Mouse (Mus musculus): ENCODE data around the gene Il20ra. TPM values are rescaled to one million over a fixed set of nuclear protein-coding genes. Genes with fewer than 3 reads are reported as not detected.

The Il20ra gene
- total RNA-seq, 1 experiment: not detected

- no peak for TF ChIP-seq ZC3H11A (IDR thresholded peaks at IDR 0.05; ENCODE audit: borderline replicate concordance, low read depth, low read length)
- H3K4me3 ChIP-seq (ENCODE audit: insufficient read depth in 1 of 2, low read depth in 1 of 2, low read length in 2 of 2, poor library complexity in 1 of 2, severe bottlenecking in 1 of 2): no peak overlapping the region
- no peaks in the 10 kb centered on the region for H3K9me3 ChIP-seq (ENCODE audit: control insufficient read depth, insufficient read depth, low read depth, low read length)
- H3K27ac ChIP-seq (ENCODE audit: insufficient read depth, low read depth, low read length, poor library complexity, severe bottlenecking): no peak overlapping the region
- in situ Hi-C loops (cut with MboI; ENCODE audit: low sequenced_read_pairs in 2 of 2, unreplicated experiment in 2 of 2): no loop called here
- no peak overlapping the region for H3K9ac ChIP-seq (ENCODE audit: insufficient read depth, low read depth, low read length, poor library complexity, severe bottlenecking)
- no peak for DNase-seq (ENCODE audit: low read depth, low spot score)
- H3K36me3 ChIP-seq (ENCODE audit: control insufficient read depth, insufficient read depth, low read length, poor library complexity, severe bottlenecking): no peaks in the 10 kb centered on the region
- H3K4me1 ChIP-seq (ENCODE audit: control insufficient read depth in 2 of 2, insufficient read depth in 2 of 2, low read length in 2 of 2, poor library complexity in 1 of 2): no peaks in the 10 kb centered on the region
These were observed 90.6 kb downstream of the Il20ra start for GRCm38 (mm10) chr10:19802958-19803357.

GRCm38 (mm10) chr10:19804763-19805162 lies 92.4 kb downstream of the Il20ra start:
- no peak overlapping the region for H3K4me3 ChIP-seq (ENCODE audit: insufficient read depth in 1 of 2, low read depth in 1 of 2, low read length in 2 of 2, poor library complexity in 1 of 2, severe bottlenecking in 1 of 2)
- in situ Hi-C loops (cut with MboI; ENCODE audit: low sequenced_read_pairs in 2 of 2, unreplicated experiment in 2 of 2): no loop called here
- no peaks in the 10 kb centered on the region for H3K36me3 ChIP-seq (ENCODE audit: control insufficient read depth, insufficient read depth, low read length, poor library complexity, severe bottlenecking)
- no peak overlapping the region for H3K9ac ChIP-seq (ENCODE audit: insufficient read depth, low read depth, low read length, poor library complexity, severe bottlenecking)
- no peak for DNase-seq (ENCODE audit: low read depth, low spot score)
- H3K9me3 ChIP-seq (ENCODE audit: control insufficient read depth, insufficient read depth, low read depth, low read length): no peaks in the 10 kb centered on the region
- H3K4me1 ChIP-seq (ENCODE audit: control insufficient read depth in 2 of 2, insufficient read depth in 2 of 2, low read length in 2 of 2, poor library complexity in 1 of 2): no peaks in the 10 kb centered on the region
- TF ChIP-seq ZNF384 (IDR thresholded peaks at IDR 0.05; ENCODE audit: low read depth, low read length) (no peak), ZC3H11A (IDR thresholded peaks at IDR 0.05; ENCODE audit: borderline replicate concordance, low read depth, low read length) (no peak), CHD2 (IDR thresholded peaks at IDR 0.05; ENCODE audit: low read depth, low read length) (no peak), MAFK (IDR thresholded peaks at IDR 0.05; ENCODE audit: insufficient read depth, low read depth, low read length) (no peak), HCFC1 (IDR thresholded peaks at IDR 0.05; ENCODE audit: borderline replicate concordance, insufficient read depth, low read length) (no peak)
- no peak overlapping the region for H3K27ac ChIP-seq (ENCODE audit: insufficient read depth, low read depth, low read length, poor library complexity, severe bottlenecking)

Other genes starting within 250 kb of the Il20ra start
- 8.3 and 12.5 TPM in 2 replicates for gene Ifngr1, start 120.6 kb upstream of the Il20ra start, total RNA-seq (2012; rRNA removed)
- not detected in 2 replicates for gene Il22ra2, start 90.6 kb upstream of the Il20ra start, total RNA-seq (2012; rRNA removed)
- 0.67 and 0.69 TPM in 2 replicates for gene Slc35d3, start 138.9 kb downstream of the Il20ra start, total RNA-seq (2012; rRNA removed)
- gene Pex7, start 195.1 kb downstream of the Il20ra start, total RNA-seq (2012; rRNA removed): 16.8 and 17.0 TPM in 2 replicates
- gene Map3k5, start 221.9 kb downstream of the Il20ra start, total RNA-seq (2012; rRNA removed): 3.0 and 4.7 TPM in 2 replicates

All from ES-E14 (cell line).